Mouse (Mus musculus) ES-E14 (cell line): ENCODE results near the gene Gtpbp2.

Source experiments
- HCFC1 ChIP-seq: IDR thresholded peaks from 2 replicates; pipeline ENCODE4 v1.6.1; 2012; ENCODE audit warnings: low read length, inconsistent platforms, borderline replicate concordance; ENCODE audit not compliant: insufficient read depth
- MAFK ChIP-seq: IDR thresholded peaks from 2 replicates; pipeline ENCODE4 v1.6.1; 2014; ENCODE audit warnings: mild to moderate bottlenecking, low read depth, low read length, inconsistent platforms; ENCODE audit not compliant: insufficient read depth
- ZNF384 ChIP-seq: IDR thresholded peaks from 2 replicates; pipeline ENCODE4 v1.6.1; 2012; ENCODE audit warnings: low read depth, low read length, inconsistent platforms

GRCm38 (mm10) chr17:46201151-46201550, 40.3 kb downstream of the Gtpbp2 start:
- TF ChIP-seq ZNF384 (no peak), HCFC1 (no peak), MAFK (no peak)
